Comparison of ENCODE assay signal across 8 mouse cellular contexts in the genomic region with DNA sequence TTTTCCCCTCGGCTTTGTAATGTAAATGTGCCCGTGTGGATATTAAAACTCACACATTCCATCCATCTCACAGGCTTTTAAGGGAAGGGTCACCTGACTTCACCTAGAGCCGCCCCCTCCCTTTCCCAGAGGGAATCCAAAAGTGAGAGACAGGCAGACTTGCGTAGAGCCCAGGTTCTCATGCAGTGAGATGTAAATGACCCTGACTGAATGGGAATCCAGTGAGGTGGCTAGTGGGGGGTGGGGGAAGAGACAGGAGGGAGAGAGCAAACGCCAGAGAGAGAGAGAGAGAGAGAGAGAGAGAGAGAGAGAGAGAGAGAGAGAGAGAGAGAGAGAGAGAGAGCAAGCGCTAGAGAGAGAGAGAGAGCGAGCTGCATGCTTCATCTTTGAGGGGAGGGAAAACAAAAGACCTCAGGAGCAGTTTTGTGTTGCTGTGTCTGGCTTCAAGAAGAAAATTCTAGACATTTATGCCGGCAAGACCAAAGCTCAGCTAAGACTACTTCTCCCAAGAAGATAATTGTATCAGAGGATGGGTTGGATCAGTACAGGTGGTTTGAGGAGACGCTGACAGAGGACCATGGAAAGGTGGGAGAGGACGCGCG.
DNase-seq lines count a peak whose midpoint lies in the region; ATAC-seq and TF ChIP-seq lines count a peak whose summit lies in the region.

No protein-coding gene starts in this region.

- H3K9me3 ChIP-seq in forebrain, embryonic 14.5 days (replicated peaks; ENCODE audit: control insufficient read depth, low read length), result no peaks in the 10 kb centered on the region
- H3K9me3 ChIP-seq in liver, embryonic 12.5 days (replicated peaks), result no peaks in the 10 kb centered on the region
- H3K9me3 ChIP-seq in stomach, embryonic 15.5 days, result no peaks in the 10 kb centered on the region

- TF ChIP-seq CTCF in thymus, adult 2 months (IDR thresholded peaks at IDR 0.05; ENCODE audit: borderline replicate concordance, control insufficient read depth, extremely low read depth, insufficient read depth, low read length, poor library complexity), result no peak

- H3K27me3 ChIP-seq in forebrain, embryonic 14.5 days (replicated peaks; ENCODE audit: control insufficient read depth, insufficient read depth, low read length), result no peaks in the 10 kb centered on the region
- peaks cover 32% of the 10 kb centered on the region for H3K27me3 ChIP-seq in liver, embryonic 12.5 days (replicated peaks)
- no peaks in the 10 kb centered on the region for H3K27me3 ChIP-seq in stomach, embryonic 15.5 days (replicated peaks)
- no peaks in the 10 kb centered on the region for H3K27me3 ChIP-seq in thymus, adult 2 months (ENCODE audit: control insufficient read depth, insufficient read depth, low read length)

- no peak for TF ChIP-seq POLR2A in thymus, adult 2 months (IDR thresholded peaks at IDR 0.05; ENCODE audit: control insufficient read depth, extremely low read depth, insufficient read depth, low read length, poor library complexity)

- peaks cover 13% of the 10 kb centered on the region for H3K4me1 ChIP-seq in forebrain, embryonic 14.5 days (ENCODE audit: control insufficient read depth, insufficient read depth, low read length)
- H3K4me1 ChIP-seq in liver, embryonic 12.5 days, result peaks cover 6% of the 10 kb centered on the region; the same call in 1 of the 2 replicates
- H3K4me1 ChIP-seq in stomach, embryonic 15.5 days, result 0 out of 2 replicates have a peak, but pooled peaks cover 6% of the 10 kb centered on the region
- H3K4me1 ChIP-seq in thymus, adult 2 months (replicated peaks; ENCODE audit: control insufficient read depth, insufficient read depth, low read length), result no peaks in the 10 kb centered on the region

- peak; percentile 29 to 41 for DNase-seq in frontal cortex, postnatal 36 days (ENCODE audit: low spot score in 2 of 2)
- peak; percentile 76 for DNase-seq in ES-CJ7 (ENCODE audit: low read depth, low spot score)
- DNase-seq in forebrain, embryonic 14.5 days (ENCODE audit: low spot score), result peak; percentile 69
- no peak for DNase-seq in thymus, adult 2 months
- DNase-seq in spleen, postnatal 10 days (ENCODE audit: low spot score in 2 of 2), result no peak

- peak overlapping the region; percentile 56 for H3K4me3 ChIP-seq in forebrain, embryonic 14.5 days (ENCODE audit: low read depth, low read length)
- H3K4me3 ChIP-seq in liver, embryonic 12.5 days, result no peak overlapping the region
- H3K4me3 ChIP-seq in stomach, embryonic 15.5 days (replicated peaks), result peak overlapping the region; percentile 31
- no peak overlapping the region for H3K4me3 ChIP-seq in thymus, adult 2 months (ENCODE audit: control insufficient read depth, insufficient read depth, low read length)

- no peak for ATAC-seq in frontal cortex, adult (ENCODE audit: low TSS enrichment)
- ATAC-seq in forebrain, embryonic 14.5 days, result peak; percentile 62
- no peak for ATAC-seq in liver, embryonic 12.5 days
- no peak for ATAC-seq in stomach, embryonic 15.5 days (ENCODE audit: insufficient read depth, low FRiP score, low read depth)

- peak overlapping the region; percentile 84 for H3K27ac ChIP-seq in forebrain, embryonic 14.5 days (ENCODE audit: low read depth, low read length)
- H3K27ac ChIP-seq in liver, embryonic 12.5 days, result no peak overlapping the region
- H3K27ac ChIP-seq in stomach, embryonic 15.5 days, result no peak overlapping the region
- H3K27ac ChIP-seq in thymus, adult 2 months (ENCODE audit: control insufficient read depth, insufficient read depth, low read length), result no peak overlapping the region

- H3K9ac ChIP-seq in forebrain, embryonic 14.5 days (ENCODE audit: low read length), result peak overlapping the region; percentile 80
- no peak overlapping the region for H3K9ac ChIP-seq in liver, embryonic 12.5 days
- H3K9ac ChIP-seq in stomach, embryonic 15.5 days, result no peak overlapping the region

- peak overlapping the region; percentile 66 for H3K4me2 ChIP-seq in forebrain, embryonic 14.5 days (ENCODE audit: low read length)
- peak overlapping the region; percentile 40 for H3K4me2 ChIP-seq in liver, embryonic 12.5 days
- peak overlapping the region; percentile 60 for H3K4me2 ChIP-seq in stomach, embryonic 15.5 days

- H3K36me3 ChIP-seq in forebrain, embryonic 14.5 days (ENCODE audit: control insufficient read depth, insufficient read depth, low read length), result no peaks in the 10 kb centered on the region
- no peaks in the 10 kb centered on the region for H3K36me3 ChIP-seq in liver, embryonic 12.5 days
- no peaks in the 10 kb centered on the region for H3K36me3 ChIP-seq in stomach, embryonic 15.5 days
- H3K36me3 ChIP-seq in thymus, adult 2 months (ENCODE audit: control insufficient read depth, insufficient read depth, low read length), result no peaks in the 10 kb centered on the region

- 0% methylated on average over 12 of the region's 12 CpGs for WGBS in forebrain, embryonic 14.5 days
- WGBS in liver, embryonic 12.5 days (ENCODE audit: insufficient replicate concordance), result 8% methylated on average over 12 of the region's 12 CpGs
- 5% methylated on average over 12 of the region's 12 CpGs for WGBS in stomach, embryonic 15.5 days
- 36% methylated on average over 12 of the region's 12 CpGs for WGBS in thymus, adult 2 months

Comparison
In these comparisons a context has a peak if more than half of its experiments do, and no peak if none do; other contexts are left out.
1. DNase-seq: peak in frontal cortex, postnatal 36 days (2 of 2), ES-CJ7 (single experiment) and forebrain, embryonic 14.5 days (single experiment); none in thymus, adult 2 months (single experiment) and spleen, postnatal 10 days (0 of 2).
2. H3K4me3 ChIP-seq: peak in forebrain, embryonic 14.5 days (single experiment) and stomach, embryonic 15.5 days (single experiment); none in liver, embryonic 12.5 days (single experiment) and thymus, adult 2 months (single experiment).
3. Peak in every context shown above with its lines, with median percentiles within 50 percentile points of each other: H3K4me2 ChIP-seq.